Mouse (Mus musculus) G1E (cell line): ENCODE results near the gene 1700015F17Rik.

Source experiments
- CTCF ChIP-seq: IDR thresholded peaks from 2 replicates; pipeline ENCODE4 v1.5.1; 2012; ENCODE audit warnings: low read depth, low read length, inconsistent platforms, mixed read lengths
- POLR2AphosphoS5 ChIP-seq: IDR thresholded peaks from 2 replicates; pipeline ENCODE4 v1.6.1; 2012; ENCODE audit warnings: low read depth, low read length, inconsistent platforms; ENCODE audit not compliant: insufficient replicate concordance
- TAL1 ChIP-seq: conservative IDR thresholded peaks from 2 replicates; pipeline ENCODE4 v1.6.1; 2012; ENCODE audit warnings: low read depth, low read length, inconsistent platforms, mixed read lengths

- no peak for TF ChIP-seq TAL1
- TF ChIP-seq POLR2AphosphoS5 = no peak
- TF ChIP-seq CTCF = no peak
Measured at GRCm38 (mm10) chr5:5495042-5495441, 16.1 kb upstream of the 1700015F17Rik start.
